Mouse (Mus musculus): ENCODE data around the gene Kpna2. TPM values are rescaled to one million over a fixed set of nuclear protein-coding genes. Genes with fewer than 3 reads are reported as not detected.
A peak's percentile ranks its signal among the peaks of the same experiment; 100 is the strongest.

The Kpna2 gene
- 10 to 100 TPM; 16.7 to 36.4 TPM for total RNA-seq (2021)
- long read RNA-seq, experiment 1, transcript Kpna2-201 (11 exons, 2,054 nt), result major isoform, 28 of 29 reads
- long read RNA-seq, experiment 1, partial matches to known transcripts, result 0 of 29 reads
- long read RNA-seq, experiment 1, other reads (novel, unspliced or antisense), result 1 of 29 reads
- long read RNA-seq, experiment 2, transcript Kpna2-201 (11 exons, 2,054 nt), result major isoform, 53 of 53 reads
- long read RNA-seq, experiment 2, partial matches to known transcripts, result 0 of 53 reads
- long read RNA-seq, experiment 2, other reads (novel, unspliced or antisense), result 0 of 53 reads

GRCm38 (mm10) chr11:106999151-106999948 is at the start of gene Kpna2:
Gene Kpna2 (minus strand): TSS chr11:106999541.
- DNase-seq (ENCODE audit: low spot score in 2 of 2), result peak; percentile 85 to 88

GRCm38 (mm10) chr11:107046766-107047620 is 47.7 kb upstream of the Kpna2 start:
- DNase-seq (ENCODE audit: low spot score in 2 of 2), result no peak

GRCm38 (mm10) chr11:107045546-107045945 is 46.2 kb upstream of the Kpna2 start:
- no peak for DNase-seq (ENCODE audit: low spot score in 2 of 2)

- peak; percentile 70 to 75 for DNase-seq (ENCODE audit: low spot score in 2 of 2)
These were observed 45.0 kb upstream of the Kpna2 start for GRCm38 (mm10) chr11:107044321-107044720.

GRCm38 (mm10) chr11:107043361-107043760 is 44.0 kb upstream of the Kpna2 start:
- no peak for DNase-seq (ENCODE audit: low spot score in 2 of 2)

- DNase-seq (ENCODE audit: low spot score in 2 of 2), result no peak
These were observed 42.1 kb upstream of the Kpna2 start for GRCm38 (mm10) chr11:107041396-107041795.

GRCm38 (mm10) chr11:107039417-107039816 is 40.1 kb upstream of the Kpna2 start:
- no peak for DNase-seq (ENCODE audit: low spot score in 2 of 2)

GRCm38 (mm10) chr11:107034085-107034810 is 34.9 kb upstream of the Kpna2 start:
- DNase-seq (ENCODE audit: low spot score in 2 of 2), result no peak

GRCm38 (mm10) chr11:107031635-107032034 is 32.3 kb upstream of the Kpna2 start:
- DNase-seq (ENCODE audit: low spot score in 2 of 2), result no peak

- DNase-seq (ENCODE audit: low spot score in 2 of 2), result no peak
These were observed 30.2 kb upstream of the Kpna2 start for GRCm38 (mm10) chr11:107029536-107029935.

- DNase-seq (ENCODE audit: low spot score in 2 of 2), result no peak
These were observed 29.4 kb upstream of the Kpna2 start for GRCm38 (mm10) chr11:107028754-107029153.

- no peak for DNase-seq (ENCODE audit: low spot score in 2 of 2)
These were observed 28.9 kb upstream of the Kpna2 start for GRCm38 (mm10) chr11:107028275-107028618.

GRCm38 (mm10) chr11:107027431-107028274 is 28.3 kb upstream of the Kpna2 start:
- peak; percentile 83 to 86 for DNase-seq (ENCODE audit: low spot score in 2 of 2)

- no peak for DNase-seq (ENCODE audit: low spot score in 2 of 2)
These were observed 27.5 kb upstream of the Kpna2 start for GRCm38 (mm10) chr11:107026554-107027430.

GRCm38 (mm10) chr11:107025411-107026321 is 26.3 kb upstream of the Kpna2 start, which contains the start of gene 1810010H24Rik:
Gene 1810010H24Rik (plus strand): TSS chr11:107025681.
- DNase-seq (ENCODE audit: low spot score in 2 of 2), result peak in 1 of 2 experiments; percentile 34

GRCm38 (mm10) chr11:107024406-107024805 is 25.1 kb upstream of the Kpna2 start:
- no peak for DNase-seq (ENCODE audit: low spot score in 2 of 2)

- DNase-seq (ENCODE audit: low spot score in 2 of 2), result no peak
These were observed 22.8 kb upstream of the Kpna2 start for GRCm38 (mm10) chr11:107022050-107022683.
